Mouse (Mus musculus) CH12.LX (cell line): ENCODE measurements around the gene Pcp4l1. TPM values are rescaled to one million over a fixed set of nuclear protein-coding genes. Genes with fewer than 3 reads are reported as not detected.

ENCODE experiments used
- DNase-seq: peaks from one replicate; pipeline ENCODE4 v3.0.0-alpha.2; 2013; ENCODE audit errors: extremely low read depth
- H3K27ac ChIP-seq: 2 replicates; pipeline ENCODE4 v1.5.1; 2012; ENCODE audit warnings: low read depth, mild to moderate bottlenecking, control low read depth, moderate library complexity; ENCODE audit not compliant: insufficient read depth
- H3K27me3 ChIP-seq: replicated peaks from 2 replicates; pipeline ENCODE3; 2012; ENCODE audit warnings: inconsistent platforms
- H3K36me3 ChIP-seq, 2 experiments: replicated peaks in 1 of 2; 2 replicates each; pipeline versions ENCODE3 to v1.6.1; 2012; ENCODE audit warnings: inconsistent platforms in 1 of 2, low read length in 1 of 2, mild to moderate bottlenecking in 1 of 2, mixed read lengths in 1 of 2, moderate library complexity in 1 of 2; ENCODE audit not compliant: control insufficient read depth in 1 of 2, insufficient read depth in 1 of 2
- H3K4me1 ChIP-seq, 2 experiments: 2 replicates each; pipeline ENCODE4 v1.6.1; 2012; ENCODE audit warnings: inconsistent platforms in 1 of 2, moderate library complexity in 1 of 2; ENCODE audit not compliant: insufficient read depth in 2 of 2, control insufficient read depth in 1 of 2
- H3K4me2 ChIP-seq: 2 replicates; pipeline ENCODE4 v1.6.1; 2012; ENCODE audit warnings: low read depth, mild to moderate bottlenecking, control low read depth; ENCODE audit not compliant: poor library complexity, insufficient read depth, severe bottlenecking
- H3K4me3 ChIP-seq, 3 experiments: fragments of 150-350 bp in 1 of 3; sonication (generic) in 1 of 3; replicated peaks in 1 of 3; 2 replicates each; pipeline versions ENCODE3 to v1.5.1; 2011 to 2012; ENCODE audit warnings: low read depth in 2 of 3, low read length in 2 of 3, mild to moderate bottlenecking in 2 of 3, moderate library complexity in 2 of 3, control low read depth in 1 of 3, improper control_type of control experiment in 1 of 3, inconsistent platforms in 1 of 3, mixed read lengths in 1 of 3; ENCODE audit not compliant: poor library complexity in 1 of 3
- H3K79me2 ChIP-seq: replicated peaks from 2 replicates; pipeline ENCODE4 v1.6.1; 2012; ENCODE audit warnings: mild to moderate bottlenecking, moderate library complexity; ENCODE audit not compliant: control insufficient read depth, poor library complexity, insufficient read depth, severe bottlenecking; ENCODE audit errors: extremely low read depth
- H3K9ac ChIP-seq: 2 replicates; pipeline ENCODE4 v1.6.1; 2012; ENCODE audit warnings: low read depth, mild to moderate bottlenecking, control low read depth, moderate library complexity; ENCODE audit not compliant: insufficient read depth
- H3K9me3 ChIP-seq: replicated peaks from 2 replicates; pipeline ENCODE3; 2012; ENCODE audit warnings: low read length, inconsistent platforms, mixed read lengths
- CTCF ChIP-seq, 2 experiments: IDR thresholded peaks in 1 of 2; conservative IDR thresholded peaks in 1 of 2; 2 replicates each; pipeline ENCODE4 v1.5.1; 2011 to 2012; ENCODE audit warnings: low read depth in 2 of 2, low read length in 2 of 2, improper control_type of control experiment in 1 of 2, inconsistent platforms in 1 of 2, mild to moderate bottlenecking in 1 of 2, moderate library complexity in 1 of 2
- ELF1 ChIP-seq: IDR thresholded peaks from 2 replicates; pipeline ENCODE4 v1.6.1; 2014; ENCODE audit warnings: low read depth, mild to moderate bottlenecking, inconsistent platforms, low read length, improper control_type of control experiment
- HCFC1 ChIP-seq: IDR thresholded peaks from 2 replicates; pipeline ENCODE4 v1.6.1; 2012; ENCODE audit warnings: low read depth, mild to moderate bottlenecking, inconsistent platforms, low read length, improper control_type of control experiment
- IRF4 ChIP-seq: IDR thresholded peaks from 2 replicates; pipeline ENCODE4 v1.6.1; 2014; ENCODE audit warnings: low read depth, mild to moderate bottlenecking, inconsistent platforms, low read length, improper control_type of control experiment
- JUN ChIP-seq: IDR thresholded peaks from 2 replicates; pipeline ENCODE4 v1.6.1; 2011; ENCODE audit warnings: low read depth, mild to moderate bottlenecking, low read length, improper control_type of control experiment, moderate library complexity; ENCODE audit not compliant: insufficient read depth
- MAZ ChIP-seq: IDR thresholded peaks from 2 replicates; pipeline ENCODE4 v1.6.1; 2012; ENCODE audit warnings: low read depth, mild to moderate bottlenecking, inconsistent platforms, low read length, improper control_type of control experiment, moderate library complexity
- MYC ChIP-seq: IDR thresholded peaks from 2 replicates; pipeline ENCODE4 v1.6.1; 2011; ENCODE audit warnings: low read depth, mild to moderate bottlenecking, improper control_type of control experiment, low read length
- NELFE ChIP-seq: IDR thresholded peaks from 2 replicates; pipeline ENCODE4 v1.6.1; 2011; ENCODE audit warnings: low read depth, low read length, improper control_type of control experiment
- NRF1 ChIP-seq: IDR thresholded peaks from 2 replicates; pipeline ENCODE4 v1.6.1; 2014; ENCODE audit warnings: low read depth, mild to moderate bottlenecking, inconsistent platforms, low read length, improper control_type of control experiment, moderate library complexity
- POLR2A ChIP-seq: IDR thresholded peaks from 2 replicates; pipeline ENCODE4 v1.6.1; 2011; ENCODE audit warnings: low read depth, mild to moderate bottlenecking, improper control_type of control experiment, low read length
- POLR2AphosphoS2 ChIP-seq: IDR thresholded peaks from 2 replicates; pipeline ENCODE4 v1.6.1; 2011; ENCODE audit warnings: low read depth, low read length, improper control_type of control experiment
- RAD21 ChIP-seq: IDR thresholded peaks from 2 replicates; pipeline ENCODE4 v1.6.1; 2011; ENCODE audit warnings: low read depth, mild to moderate bottlenecking, low read length, improper control_type of control experiment, moderate library complexity
- SMC3 ChIP-seq: IDR thresholded peaks from 2 replicates; pipeline ENCODE4 v1.6.1; 2011; ENCODE audit warnings: low read depth, low read length, improper control_type of control experiment
- TCF12 ChIP-seq: IDR thresholded peaks from 2 replicates; pipeline ENCODE4 v1.6.1; 2014; ENCODE audit warnings: low read depth, mild to moderate bottlenecking, inconsistent platforms, low read length, improper control_type of control experiment
- UBTF ChIP-seq: IDR thresholded peaks from 2 replicates; pipeline ENCODE4 v1.6.1; 2012; ENCODE audit warnings: low read depth, mild to moderate bottlenecking, inconsistent platforms, low read length, improper control_type of control experiment, moderate library complexity
- USF2 ChIP-seq: conservative IDR thresholded peaks from 2 replicates; pipeline ENCODE4 v1.6.1; 2011; ENCODE audit warnings: low read depth, low read length, improper control_type of control experiment
- ZKSCAN1 ChIP-seq: IDR thresholded peaks from 2 replicates; pipeline ENCODE4 v1.6.1; 2012; ENCODE audit warnings: low read depth, inconsistent platforms, low read length, improper control_type of control experiment, borderline replicate concordance
- dilution Hi-C: fragments of 300-500 bp; cut with MboI; formaldehyde crosslinking; loops from 2 replicates; pipeline ENCODE4 v1.14.3; 2020; ENCODE audit warnings: low sequenced_read_pairs; ENCODE audit not compliant: extremely low pct_unique_long_range_greater_than_20kb, extremely low pct_ligation_motif_present
- in situ Hi-C: fragments of 300-500 bp; cut with MboI; formaldehyde crosslinking; loops from 3 replicates; pipeline ENCODE4 v1.14.3; 2019; ENCODE audit warnings: low sequenced_read_pairs, low pct_ligation_motif_present, low pct_unique_long_range_greater_than_20kb, mixed read lengths
- polyA plus RNA-seq: library from polyadenylated mRNA; unstranded; fragments of >175 nt; gene quantifications from 2 replicates; pipeline ENCODE4 v1.2.1, GENCODE M21; 2012; ENCODE audit warnings: low read depth; ENCODE audit not compliant: insufficient read length
- total RNA-seq, 2 experiments: library from RNA; depleted of rRNA; stranded (reverse); fragments of 300-350 nt in 1 of 2; fragments of >200 nt in 1 of 2; gene quantifications; 2 replicates each; pipeline ENCODE4 v1.2.3; 2012 to 2014

Pcp4l1 gene
- total and polyA plus RNA-seq, 3 experiments, result not detected

GRCm38 (mm10) chr1:171232800-171233730 is 37.0 kb upstream of the Pcp4l1 start:
- Histone ChIP-seq H3K36me3 (peaks cover 40 to 53% of the 10 kb centered on the region in 2 experiments), H3K9ac (no peak overlapping the region), H3K4me3 (peak overlapping the region; percentile 26 to 49 (median 43)), H3K9me3 (no peaks in the 10 kb centered on the region), H3K4me2 (no peak overlapping the region), H3K79me2 (no peaks in the 10 kb centered on the region), H3K27ac (no peak overlapping the region), H3K4me1 (peaks cover 11 to 62% of the 10 kb centered on the region in 2 experiments), H3K27me3 (no peaks in the 10 kb centered on the region)
- dilution Hi-C loops (no loop called here), in situ Hi-C loops (no loop called here)
- no peak for DNase-seq
- TF ChIP-seq SMC3 (no peak), TCF12 (0 out of 2 replicates have a peak, but pooled peaks have one; percentile 13), IRF4 (no peak)

GRCm38 (mm10) chr1:171232348-171232747 is 36.3 kb upstream of the Pcp4l1 start:
- dilution Hi-C loops, result no loop called here
- peak overlapping the region; percentile 26; the same call in 1 of the 2 replicates for H3K27ac ChIP-seq
- H3K9ac ChIP-seq, result no peak overlapping the region
- TF ChIP-seq UBTF (no peak), CTCF (conservative IDR thresholded peaks at IDR 0.05 in 1 of 2, IDR thresholded peaks at IDR 0.05 in 1 of 2; ENCODE audit: low read depth in 2 of 2, low read length in 2 of 2) (no peak), USF2 (no peak), POLR2A (no peak), ZKSCAN1 (no peak), RAD21 (no peak), POLR2AphosphoS2 (no peak), NRF1 (no peak), JUN (no peak), MAZ (no peak), HCFC1 (no peak), MYC (no peak), ELF1 (no peak), IRF4 (no peak), NELFE (no peak)
- 0 out of 2 replicates have a peak overlapping the region, but pooled peaks have one; percentile 7 for H3K4me2 ChIP-seq
- H3K36me3 ChIP-seq, result peaks cover 33 to 46% of the 10 kb centered on the region in 2 experiments
- no peaks in the 10 kb centered on the region for H3K9me3 ChIP-seq
- in situ Hi-C loops, result no loop called here
- H3K27me3 ChIP-seq, result no peaks in the 10 kb centered on the region
- H3K79me2 ChIP-seq, result no peaks in the 10 kb centered on the region
- DNase-seq, result no peak
- H3K4me1 ChIP-seq, result peaks cover 11 to 62% of the 10 kb centered on the region in 2 experiments
- peak overlapping the region in 1 of 3 experiments; percentile 43 for H3K4me3 ChIP-seq
